Mouse (Mus musculus): ENCODE results near the gene Exosc10. TPM values are rescaled to one million over a fixed set of nuclear protein-coding genes. Genes with fewer than 3 reads are reported as not detected.
A peak's percentile ranks its signal among the peaks of the same experiment; 100 is the strongest.

The Exosc10 gene
- 84.0 and 87.3 TPM in 2 replicates for polyA plus RNA-seq (2015; fragmentation: Nextera tagmentation; extraction: Ambion mirVana)

DNA sequence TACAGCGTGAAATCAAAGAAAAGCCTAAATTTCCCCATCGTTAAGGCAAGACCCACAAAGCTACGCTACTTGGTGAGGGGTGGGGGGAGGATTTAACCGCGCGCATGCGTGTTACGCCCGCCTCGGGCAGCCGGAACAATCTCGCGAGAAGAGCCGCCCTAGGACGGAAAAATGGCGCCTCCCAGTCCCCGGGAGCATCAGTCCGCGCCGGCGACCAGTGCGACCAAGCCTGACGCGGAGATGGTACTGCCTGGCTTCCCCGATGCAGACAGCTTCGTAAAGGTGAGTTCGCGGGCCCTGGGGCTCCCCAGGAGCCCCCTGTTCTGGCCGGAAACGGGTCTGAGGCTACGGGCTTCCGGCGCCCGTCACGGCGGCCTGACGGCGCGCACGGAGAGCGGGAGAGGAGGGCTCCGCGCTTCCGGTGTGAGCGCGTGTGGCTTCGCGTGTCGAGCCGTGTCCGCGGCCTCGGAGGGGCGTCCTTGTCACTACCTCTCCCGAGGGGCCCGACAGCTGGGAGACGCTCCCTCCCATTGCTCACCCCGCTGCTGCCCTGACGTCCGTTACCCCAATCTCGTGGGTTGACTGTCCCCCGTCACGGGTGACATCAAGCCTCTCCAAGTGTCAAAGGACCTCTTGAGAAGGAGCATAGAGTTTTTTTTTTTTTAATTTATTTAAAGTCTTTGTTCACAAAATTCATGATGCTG, at the start of gene Exosc10:
TSS of gene Exosc10 (plus strand) at position 133 of the 704 bp plus-strand sequence.
- Histone ChIP-seq H3K4me3 (peak within 1 kb of the TSS; percentile 85), H3K36me3 (ENCODE audit: poor library complexity, severe bottlenecking) (peaks cover 75% of the 10 kb centered on the region)
- peak; percentile 95 for ATAC-seq

DNA sequence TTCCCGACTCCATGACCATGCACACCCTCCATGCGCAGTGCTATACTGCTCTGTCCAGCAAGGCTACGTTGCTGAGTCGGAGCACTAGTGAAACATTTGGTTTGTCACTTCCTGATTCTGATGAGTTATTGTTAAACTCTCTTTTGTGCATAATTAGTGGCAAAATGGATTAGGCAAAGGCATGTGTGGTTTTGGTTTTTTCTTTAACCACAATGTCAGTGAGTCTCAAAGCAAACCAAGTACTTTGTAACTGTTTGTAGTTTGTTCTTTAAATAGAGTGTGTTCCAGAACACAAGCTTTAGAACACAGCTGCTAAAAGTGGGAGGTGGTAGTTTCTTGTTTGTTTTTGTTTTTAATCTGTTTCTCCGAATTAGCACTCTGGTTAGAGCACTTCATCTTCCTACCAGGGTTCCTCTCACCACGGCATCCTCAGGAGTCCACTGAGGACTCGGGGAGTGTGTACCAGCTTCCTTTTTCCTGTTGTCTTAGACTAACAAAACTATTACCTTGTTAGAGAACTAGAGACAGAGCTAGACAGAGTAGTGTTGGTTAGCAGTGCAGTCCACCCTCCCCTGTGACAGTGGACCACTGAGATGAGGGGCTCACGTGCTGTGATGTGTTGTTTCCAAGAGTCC, 48.7 kb upstream of the Exosc10 start:
- no peak overlapping the region for H3K4me2 ChIP-seq
- H3K9me3 ChIP-seq (replicated peaks): no peaks in the 10 kb centered on the region
- 92% methylated on average over 8 of the region's 8 CpGs for WGBS
- H3K4me1 ChIP-seq: no peaks in the 10 kb centered on the region; the same call in 1 of the 2 replicates
- no peaks in the 10 kb centered on the region for H3K27me3 ChIP-seq
- no peak for ATAC-seq
- H3K27ac ChIP-seq: no peak overlapping the region
- H3K36me3 ChIP-seq (ENCODE audit: poor library complexity, severe bottlenecking): peaks cover 76% of the 10 kb centered on the region
- no peak overlapping the region for H3K9ac ChIP-seq
- H3K4me3 ChIP-seq: no peak overlapping the region

More for the DNA sequence above, at the start of gene Exosc10:
- peaks cover 10% of the 10 kb centered on the region for H3K4me1 ChIP-seq
- H3K9ac ChIP-seq: peak within 1 kb of the TSS; percentile 94
- peak within 1 kb of the TSS; percentile 92 for H3K27ac ChIP-seq
- H3K27me3 ChIP-seq: no peaks in the 10 kb centered on the region
- no peaks in the 10 kb centered on the region for H3K9me3 ChIP-seq (replicated peaks)
- WGBS: under 1% methylated on average over 59 of the region's 63 CpGs
- peak within 1 kb of the TSS; percentile 73 for H3K4me2 ChIP-seq

DNA sequence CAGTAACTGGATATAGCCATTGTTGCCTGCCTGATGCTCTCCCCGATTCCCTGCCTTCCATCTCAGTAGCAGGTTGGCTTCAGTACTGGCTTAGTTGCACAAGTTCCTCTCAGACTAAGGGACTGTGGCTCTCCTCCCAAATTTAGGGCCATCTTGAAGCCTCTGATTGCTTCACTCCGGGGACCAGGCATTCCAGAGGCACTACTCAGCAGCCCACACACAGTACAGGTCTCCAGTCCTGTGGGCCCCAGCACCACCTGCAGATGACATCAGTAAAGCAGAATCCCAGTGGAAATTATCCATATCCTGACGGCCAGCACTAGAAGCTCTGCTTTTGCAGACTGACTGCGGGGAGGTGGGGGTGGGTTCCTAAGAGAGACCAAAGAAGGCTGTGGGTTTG, 47.5 kb upstream of the Exosc10 start:
- no peak overlapping the region for H3K4me2 ChIP-seq
- H3K9me3 ChIP-seq (replicated peaks): no peaks in the 10 kb centered on the region
- no peak for ATAC-seq
- no peaks in the 10 kb centered on the region for H3K27me3 ChIP-seq
- H3K27ac ChIP-seq: no peak overlapping the region
- H3K36me3 ChIP-seq (ENCODE audit: poor library complexity, severe bottlenecking): peaks cover 81% of the 10 kb centered on the region
- H3K4me1 ChIP-seq: no peaks in the 10 kb centered on the region; the same call in 1 of the 2 replicates
- no peak overlapping the region for H3K4me3 ChIP-seq
- H3K9ac ChIP-seq: no peak overlapping the region
- 93% methylated on average over 4 of the region's 4 CpGs for WGBS

DNA sequence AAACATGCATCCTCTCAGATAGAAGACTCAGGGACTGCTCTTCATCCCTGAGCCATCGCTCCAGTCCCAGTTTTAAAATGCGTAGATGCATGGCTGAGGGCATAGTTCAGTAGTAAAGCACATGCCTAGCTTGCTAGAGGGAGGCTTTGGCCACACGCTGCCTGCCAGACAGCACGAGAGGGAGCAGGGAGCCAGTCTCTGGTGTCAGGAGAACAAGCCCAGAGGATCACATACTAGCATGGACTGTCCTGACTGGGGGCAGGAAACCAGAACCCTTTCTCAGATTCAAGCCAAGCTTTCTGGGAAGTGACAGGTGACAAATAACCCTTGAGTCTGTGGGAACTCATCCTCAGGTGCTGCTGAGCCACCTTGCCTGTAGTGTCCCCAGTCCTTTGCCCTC, 46.9 kb upstream of the Exosc10 start:
- Histone ChIP-seq H3K9me3 (replicated peaks) (no peaks in the 10 kb centered on the region), H3K4me2 (no peak overlapping the region), H3K4me1 (no peaks in the 10 kb centered on the region; the same call in 1 of the 2 replicates), H3K27ac (no peak overlapping the region), H3K27me3 (no peaks in the 10 kb centered on the region), H3K36me3 (ENCODE audit: poor library complexity, severe bottlenecking) (peaks cover 81% of the 10 kb centered on the region), H3K9ac (no peak overlapping the region), H3K4me3 (no peak overlapping the region)
- no peak for ATAC-seq
- 99% methylated on average over 4 of the region's 4 CpGs for WGBS

DNA sequence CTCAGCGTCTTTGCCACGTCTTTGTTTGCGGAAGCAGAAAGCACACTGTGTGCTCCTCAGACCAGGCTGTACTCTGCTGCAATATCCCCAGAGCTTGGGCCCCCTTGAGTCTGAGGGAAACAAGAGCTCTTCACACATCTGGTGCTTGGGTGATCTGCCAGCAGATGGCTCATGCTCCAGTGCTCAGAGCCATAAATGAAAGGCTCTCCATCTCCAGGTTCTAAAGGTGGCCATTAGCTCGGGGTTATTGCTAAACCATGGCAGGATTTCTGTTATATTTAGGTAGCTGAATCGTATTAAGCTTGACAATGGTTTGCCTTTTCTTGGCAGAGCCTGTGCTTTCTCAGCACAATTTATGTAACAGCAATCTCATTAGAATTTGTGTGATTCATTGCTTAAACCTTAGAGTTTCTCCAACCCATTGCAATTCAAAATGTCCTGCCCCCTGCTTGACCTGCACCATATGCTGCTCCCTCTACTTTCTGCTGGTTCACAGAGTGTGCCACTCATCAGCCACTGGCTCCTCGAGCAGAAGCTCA, 45.1 kb upstream of the Exosc10 start:
- Histone ChIP-seq H3K27ac (no peak overlapping the region; the same call in 1 of the 2 replicates), H3K9ac (no peak overlapping the region), H3K9me3 (replicated peaks) (no peaks in the 10 kb centered on the region), H3K4me3 (no peak overlapping the region), H3K36me3 (ENCODE audit: poor library complexity, severe bottlenecking) (peaks cover 86% of the 10 kb centered on the region), H3K4me1 (peaks cover 8% of the 10 kb centered on the region), H3K27me3 (no peaks in the 10 kb centered on the region), H3K4me2 (no peak overlapping the region)
- peak; percentile 50; the same call in 1 of the 2 replicates for ATAC-seq
- 77% methylated on average over 6 of the region's 6 CpGs for WGBS

DNA sequence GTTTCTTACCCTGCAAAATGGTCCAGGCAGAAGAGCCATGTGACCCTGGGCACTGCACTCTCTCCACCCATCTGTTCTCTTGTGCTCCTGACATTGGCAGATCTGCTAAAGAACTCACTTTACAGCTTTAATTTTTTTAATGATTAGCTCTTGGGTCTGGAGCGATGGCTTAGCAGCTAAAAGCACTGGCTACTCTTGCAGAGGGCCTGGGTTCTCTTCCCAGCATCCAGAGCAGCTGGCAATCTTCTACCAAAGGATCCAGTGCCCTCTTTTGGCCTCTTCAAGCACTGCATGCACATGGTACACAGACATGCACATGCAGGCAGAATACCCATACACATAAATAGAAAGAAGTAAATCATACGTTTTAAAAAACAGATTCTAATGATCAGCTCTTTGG, 42.9 kb upstream of the Exosc10 start:
- Histone ChIP-seq H3K9me3 (replicated peaks) (no peaks in the 10 kb centered on the region), H3K36me3 (ENCODE audit: poor library complexity, severe bottlenecking) (peaks cover 90% of the 10 kb centered on the region), H3K27ac (no peak overlapping the region), H3K9ac (no peak overlapping the region), H3K4me2 (no peak overlapping the region), H3K27me3 (no peaks in the 10 kb centered on the region), H3K4me1 (peaks cover 16% of the 10 kb centered on the region), H3K4me3 (no peak overlapping the region)
- no peak for ATAC-seq
- 90% methylated on average over 2 of the region's 2 CpGs for WGBS

DNA sequence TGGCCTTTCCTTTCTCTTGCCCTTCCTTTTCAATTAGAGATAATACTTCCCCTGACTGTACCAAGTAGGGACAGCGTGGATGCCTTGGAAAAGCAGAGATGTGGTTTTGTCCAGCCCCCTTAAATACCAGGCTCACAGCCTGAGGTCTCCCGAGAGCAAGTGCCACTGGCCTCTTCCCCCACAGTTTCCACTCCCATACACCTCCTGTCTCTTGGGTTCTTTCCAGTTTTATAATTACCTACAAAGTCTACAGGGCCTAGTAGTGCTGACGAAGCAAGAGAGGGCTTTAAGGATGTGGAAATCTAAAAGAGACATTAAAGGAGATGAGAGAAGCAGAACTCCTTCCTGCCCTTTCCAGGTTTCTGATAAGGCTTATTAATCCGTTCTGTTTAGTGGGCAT, 40.4 kb upstream of the Exosc10 start:
- 29% methylated on average over 4 of the region's 4 CpGs for WGBS
- Histone ChIP-seq H3K4me1 (peaks cover 16% of the 10 kb centered on the region), H3K4me2 (no peak overlapping the region), H3K9me3 (replicated peaks) (no peaks in the 10 kb centered on the region), H3K4me3 (no peak overlapping the region), H3K36me3 (ENCODE audit: poor library complexity, severe bottlenecking) (peaks cover 87% of the 10 kb centered on the region), H3K27ac (peak overlapping the region; percentile 58), H3K9ac (0 out of 2 replicates have a peak overlapping the region, but pooled peaks have one; percentile 26), H3K27me3 (no peaks in the 10 kb centered on the region)
- no peak for ATAC-seq

DNA sequence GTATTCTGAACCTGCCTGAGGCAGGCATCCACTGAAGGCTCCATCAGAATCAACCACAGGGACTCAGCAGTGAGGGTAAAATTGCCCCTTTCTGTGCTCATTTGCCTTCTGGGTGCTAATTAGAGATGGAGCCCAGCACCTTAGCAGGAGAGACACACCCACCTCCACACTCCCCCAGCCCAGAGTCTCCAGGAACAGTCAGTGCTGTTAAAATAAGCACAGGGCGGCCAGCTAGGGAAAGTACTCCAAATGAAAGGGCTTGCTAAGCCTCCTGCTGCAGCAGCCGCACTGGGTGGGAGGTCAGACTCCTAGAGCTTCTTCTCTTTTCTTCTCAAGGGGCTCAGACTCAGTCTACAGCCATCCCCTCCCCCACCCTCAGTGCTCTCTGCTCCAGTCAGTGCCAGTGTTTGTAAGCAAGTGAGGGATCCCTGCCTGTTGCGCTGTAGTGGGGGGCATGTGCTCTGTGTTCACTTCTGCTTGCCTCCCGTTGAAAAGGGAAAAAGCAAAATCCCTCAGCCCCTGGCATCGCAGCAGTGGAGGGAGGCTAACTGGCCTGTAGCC, 39.9 kb upstream of the Exosc10 start:
- Histone ChIP-seq H3K27me3 (no peaks in the 10 kb centered on the region), H3K4me2 (no peak overlapping the region), H3K9ac (0 out of 2 replicates have a peak overlapping the region, but pooled peaks have one; percentile 26), H3K4me1 (peaks cover 16% of the 10 kb centered on the region), H3K27ac (peak overlapping the region; percentile 58), H3K36me3 (ENCODE audit: poor library complexity, severe bottlenecking) (peaks cover 87% of the 10 kb centered on the region), H3K9me3 (replicated peaks) (no peaks in the 10 kb centered on the region), H3K4me3 (no peak overlapping the region)
- WGBS: 8% methylated on average over 5 of the region's 5 CpGs
- no peak for ATAC-seq

DNA sequence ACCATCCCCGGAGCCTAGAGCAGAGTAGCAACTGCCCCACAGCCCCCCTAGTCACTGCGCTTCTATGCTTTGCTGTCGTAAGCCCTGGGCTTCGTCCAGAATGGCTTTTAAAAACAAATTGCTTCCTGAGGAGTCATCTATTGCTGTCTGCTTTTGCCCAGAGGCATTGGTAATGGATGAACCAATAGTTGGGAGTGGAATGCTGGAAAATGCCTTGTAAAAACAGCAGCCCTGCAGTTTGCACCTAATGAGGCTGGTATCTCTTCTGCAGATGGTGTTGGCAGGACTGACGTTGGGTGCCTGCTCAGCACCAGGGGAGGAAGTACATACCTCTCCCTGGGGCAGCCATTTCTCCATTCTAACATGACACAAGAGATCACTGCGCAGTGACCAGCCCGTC, 34.7 kb upstream of the Exosc10 start:
- Histone ChIP-seq H3K4me1 (peaks cover 3% of the 10 kb centered on the region), H3K4me2 (no peak overlapping the region), H3K9me3 (replicated peaks) (no peaks in the 10 kb centered on the region), H3K36me3 (ENCODE audit: poor library complexity, severe bottlenecking) (peaks cover 91% of the 10 kb centered on the region), H3K4me3 (no peak overlapping the region), H3K27me3 (no peaks in the 10 kb centered on the region), H3K27ac (no peak overlapping the region), H3K9ac (no peak overlapping the region)
- ATAC-seq: no peak
- 91% methylated on average over 7 of the region's 7 CpGs for whole genome bisulfite sequencing

DNA sequence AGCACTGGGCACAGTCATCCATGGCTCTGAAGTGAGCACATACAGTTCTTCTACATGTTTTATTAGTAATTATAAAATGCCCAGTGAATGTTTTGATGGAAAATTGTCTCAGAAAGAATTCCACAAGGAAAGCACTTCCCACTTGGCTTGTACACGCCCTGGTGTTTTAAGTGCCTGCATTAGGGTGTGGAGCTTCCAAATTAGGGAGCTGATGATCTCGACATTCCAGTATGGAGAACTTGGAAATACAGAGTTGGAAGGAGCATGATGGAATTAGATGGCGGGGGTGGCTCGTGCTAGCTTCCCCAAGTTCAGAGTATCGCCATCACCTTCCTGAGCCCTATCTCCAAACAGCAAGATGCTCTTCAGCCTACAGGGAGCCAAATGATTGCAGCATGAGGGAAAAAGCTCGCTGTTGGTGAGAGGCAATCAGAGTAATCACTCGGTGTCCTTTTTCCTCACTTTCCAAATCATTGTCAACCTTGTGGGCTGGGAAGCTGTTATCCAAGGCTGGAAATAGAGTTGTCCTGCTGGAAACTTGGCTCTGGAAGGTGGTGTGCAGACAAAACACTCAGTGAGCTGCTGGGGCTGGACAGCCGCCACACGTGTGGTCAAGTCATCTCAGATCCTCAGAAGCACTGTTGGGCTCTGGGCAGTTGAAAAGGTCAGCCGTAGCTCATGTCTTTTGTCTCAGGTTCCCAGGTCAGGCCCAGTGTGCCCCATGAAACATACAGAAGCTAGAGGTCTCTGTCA, 30.9 kb upstream of the Exosc10 start:
- WGBS: 91% methylated on average over 10 of the region's 10 CpGs
- Histone ChIP-seq H3K4me3 (no peak overlapping the region), H3K4me2 (no peak overlapping the region), H3K9ac (no peak overlapping the region), H3K4me1 (no peaks in the 10 kb centered on the region), H3K27ac (no peak overlapping the region), H3K9me3 (replicated peaks) (no peaks in the 10 kb centered on the region), H3K36me3 (ENCODE audit: poor library complexity, severe bottlenecking) (peaks cover 96% of the 10 kb centered on the region), H3K27me3 (no peaks in the 10 kb centered on the region)
- ATAC-seq: no peak

DNA sequence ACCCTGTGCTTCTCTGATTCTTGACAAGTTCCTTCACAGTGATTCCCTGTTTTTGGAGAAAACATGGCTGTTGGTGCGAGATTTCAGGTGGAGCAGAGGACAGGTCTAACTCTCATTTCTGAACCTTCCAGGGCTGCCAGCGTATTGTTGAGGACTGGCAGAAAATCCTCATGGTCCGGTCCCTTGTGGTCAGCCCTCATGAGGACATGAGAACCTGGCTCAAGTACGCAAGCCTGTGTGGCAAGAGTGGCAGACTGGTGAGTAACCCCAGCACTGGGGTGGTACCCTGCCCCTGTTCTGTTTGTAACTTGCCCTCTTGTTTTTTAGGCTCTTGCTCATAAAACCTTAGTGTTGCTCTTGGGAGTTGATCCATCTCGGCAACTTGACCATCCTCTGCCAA, 27.9 kb upstream of the Exosc10 start:
- Histone ChIP-seq H3K9me3 (replicated peaks) (no peaks in the 10 kb centered on the region), H3K4me2 (no peak overlapping the region), H3K27ac (no peak overlapping the region), H3K4me1 (peaks cover 5% of the 10 kb centered on the region; the same call in 1 of the 2 replicates), H3K4me3 (no peak overlapping the region), H3K9ac (no peak overlapping the region), H3K36me3 (ENCODE audit: poor library complexity, severe bottlenecking) (peaks cover 95% of the 10 kb centered on the region), H3K27me3 (no peaks in the 10 kb centered on the region)
- WGBS: 96% methylated on average over 5 of the region's 5 CpGs
- no peak for ATAC-seq
